Mouse (Mus musculus): ENCODE measurements around the gene Trib3. TPM values are rescaled to one million over a fixed set of nuclear protein-coding genes. Genes with fewer than 3 reads are reported as not detected.
"Not testable (repeated sequence)": the region's sequence is repeated elsewhere in the genome, so short reads cannot be mapped to it uniquely, and the experiment has no call there.

The Trib3 gene
- polyA plus RNA-seq, 1 experiment from 2014 or later: 7.1 TPM

DNA sequence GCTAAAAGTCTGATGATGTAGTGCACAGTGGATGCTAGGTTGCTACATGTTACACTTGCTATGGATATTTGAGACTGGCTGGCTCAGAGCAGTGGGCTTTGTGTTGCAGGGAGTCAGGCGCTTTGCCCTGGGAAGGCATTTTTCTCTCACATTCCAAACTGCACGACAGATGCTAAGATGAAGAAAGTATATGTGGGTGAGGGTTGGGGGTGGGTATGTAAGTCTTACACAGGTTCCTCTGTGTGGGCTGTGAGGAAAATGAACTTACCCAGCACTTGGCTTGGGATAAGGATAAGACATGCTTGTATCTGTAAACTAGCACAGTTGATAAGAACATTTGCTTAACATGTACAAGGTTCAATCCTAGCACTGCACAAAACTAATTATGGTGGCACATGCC, 41.0 kb downstream of the Trib3 start:
- WGBS: 80% methylated on average over 2 of the region's 2 CpGs
- Histone ChIP-seq H3K9me3 (ENCODE audit: control insufficient read depth, low read length) (no peaks in the 10 kb centered on the region), H3K27ac (ENCODE audit: low read length) (no peak overlapping the region), H3K36me3 (ENCODE audit: control insufficient read depth, insufficient read depth, low read length) (peaks cover 11% of the 10 kb centered on the region; the same call in 1 of the 2 replicates), H3K9ac (ENCODE audit: low read depth, low read length) (no peak overlapping the region), H3K4me3 (ENCODE audit: low read length) (no peak overlapping the region), H3K4me1 (ENCODE audit: control insufficient read depth, insufficient read depth, low read length) (no peaks in the 10 kb centered on the region; the same call in 1 of the 2 replicates), H3K27me3 (replicated peaks; ENCODE audit: control insufficient read depth, insufficient read depth, low read length) (no peaks in the 10 kb centered on the region), H3K4me2 (ENCODE audit: low read depth, low read length) (no peak overlapping the region)
- ATAC-seq: no peak

DNA sequence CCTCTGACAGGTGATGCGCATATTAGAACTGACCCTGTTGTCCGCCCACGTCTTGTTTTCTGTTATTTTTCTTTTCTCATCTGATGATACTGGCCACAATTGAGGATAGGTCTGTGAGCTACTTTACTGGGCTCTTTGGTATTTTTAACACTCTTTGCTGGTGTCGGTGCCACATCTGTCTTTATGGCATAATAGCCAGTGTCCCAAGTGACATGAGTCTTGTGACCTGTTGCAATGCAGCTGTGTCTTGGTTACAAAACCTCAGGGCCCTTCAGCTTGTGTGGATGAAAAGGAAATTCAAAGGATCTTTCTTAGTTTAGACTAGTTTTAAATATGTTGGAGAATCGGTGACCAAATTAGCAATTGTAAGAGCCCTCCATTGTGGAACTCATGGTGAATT, 49.3 kb downstream of the Trib3 start:
- H3K27me3 ChIP-seq (replicated peaks; ENCODE audit: control insufficient read depth, insufficient read depth, low read length): no peaks in the 10 kb centered on the region
- peaks cover 16% of the 10 kb centered on the region for H3K4me1 ChIP-seq (ENCODE audit: control insufficient read depth, insufficient read depth, low read length)
- peak overlapping the region; percentile 96 for H3K9ac ChIP-seq (ENCODE audit: low read depth, low read length)
- 32% methylated on average over 5 of the region's 5 CpGs for WGBS
- peak overlapping the region; percentile 97 for H3K4me3 ChIP-seq (ENCODE audit: low read length)
- H3K4me2 ChIP-seq (ENCODE audit: low read depth, low read length): peak overlapping the region; percentile 79
- no peaks in the 10 kb centered on the region for H3K36me3 ChIP-seq (ENCODE audit: control insufficient read depth, insufficient read depth, low read length)
- ATAC-seq: no peak
- peak overlapping the region; percentile 85; the same call in 1 of the 2 replicates for H3K27ac ChIP-seq (ENCODE audit: low read length)
- H3K9me3 ChIP-seq (ENCODE audit: control insufficient read depth, low read length): no peaks in the 10 kb centered on the region

DNA sequence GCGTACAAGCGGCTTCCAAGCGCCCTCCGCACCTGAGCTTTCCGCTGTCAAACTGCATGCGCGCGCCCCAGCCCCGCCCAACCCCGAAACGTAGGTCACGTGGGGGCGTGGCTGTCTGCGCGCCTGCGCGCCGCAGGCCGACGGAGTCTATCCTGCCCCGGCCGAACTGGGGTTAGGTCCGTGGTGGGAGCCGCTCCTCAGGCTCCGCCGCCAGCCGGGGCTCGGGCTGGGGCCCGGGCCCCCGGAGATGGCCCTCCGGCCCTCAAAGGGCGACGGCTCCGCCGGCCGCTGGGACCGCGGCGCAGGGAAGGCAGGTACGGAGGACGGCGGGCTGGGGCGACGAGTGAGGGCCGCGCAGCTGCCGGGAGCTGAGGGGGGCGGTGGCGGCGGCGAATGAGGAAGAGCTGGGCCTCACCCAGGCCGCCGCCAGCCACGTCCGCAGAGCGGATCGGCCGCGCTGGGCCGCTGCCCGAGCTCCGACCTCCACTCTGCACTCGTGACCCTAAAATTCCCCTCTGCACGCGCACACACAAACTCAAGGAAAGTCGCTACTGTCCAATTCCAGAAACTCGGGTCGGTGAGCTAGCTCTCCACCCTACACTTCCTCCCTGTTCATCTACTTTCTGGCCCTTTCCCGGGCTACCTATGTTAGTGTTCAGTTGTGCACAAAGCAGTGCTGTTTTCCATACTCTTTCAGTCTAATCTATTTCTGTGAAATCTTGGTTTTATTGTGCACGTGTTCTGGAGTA, 49.9 kb downstream of the Trib3 start, which contains the start of gene Tbc1d20:
Tbc1d20 (plus strand) TSS at position 102 of the 749 bp plus-strand sequence.
- peak within 1 kb of the TSS; percentile 96 for H3K9ac ChIP-seq (ENCODE audit: low read depth, low read length)
- peak; percentile 98 for ATAC-seq
- H3K9me3 ChIP-seq (ENCODE audit: control insufficient read depth, low read length): no peaks in the 10 kb centered on the region
- under 1% methylated on average over 67 of the region's 70 CpGs for WGBS
- peak within 1 kb of the TSS; percentile 97 for H3K4me3 ChIP-seq (ENCODE audit: low read length)
- peaks cover 16% of the 10 kb centered on the region for H3K4me1 ChIP-seq (ENCODE audit: control insufficient read depth, insufficient read depth, low read length)
- H3K36me3 ChIP-seq (ENCODE audit: control insufficient read depth, insufficient read depth, low read length): no peaks in the 10 kb centered on the region
- no peaks in the 10 kb centered on the region for H3K27me3 ChIP-seq (replicated peaks; ENCODE audit: control insufficient read depth, insufficient read depth, low read length)
- H3K4me2 ChIP-seq (ENCODE audit: low read depth, low read length): peak within 1 kb of the TSS; percentile 79
- peak within 1 kb of the TSS; percentile 85 for H3K27ac ChIP-seq (ENCODE audit: low read length)

DNA sequence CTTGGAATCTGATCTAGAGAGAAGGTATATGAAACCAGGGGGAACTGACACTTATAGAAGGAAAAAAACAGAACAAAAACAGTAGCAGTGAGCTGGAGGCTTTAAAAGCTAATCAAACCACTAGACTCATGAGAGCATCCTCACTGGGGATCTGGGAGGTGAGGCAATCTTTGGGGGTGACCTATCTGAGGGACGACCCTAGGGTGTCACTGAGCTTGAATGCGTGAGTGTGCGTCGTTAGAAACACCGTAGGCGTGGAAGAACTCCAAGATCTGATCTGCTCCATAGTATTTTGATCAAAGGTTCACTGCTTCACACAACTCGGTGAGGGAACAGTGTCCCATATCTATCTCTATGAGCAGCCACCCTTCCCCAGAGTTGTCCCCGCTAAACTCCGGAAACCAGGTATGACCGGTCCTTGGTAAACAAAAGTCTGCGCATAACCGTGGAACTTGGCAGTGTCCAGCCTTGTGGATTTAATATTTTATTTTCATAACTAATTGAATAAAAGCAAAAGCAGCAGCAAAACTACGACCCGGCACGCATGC, 50.6 kb downstream of the Trib3 start:
- peak; percentile 61 for ATAC-seq
- peak overlapping the region; percentile 96 for H3K9ac ChIP-seq (ENCODE audit: low read depth, low read length)
- H3K36me3 ChIP-seq (ENCODE audit: control insufficient read depth, insufficient read depth, low read length): no peaks in the 10 kb centered on the region
- H3K4me3 ChIP-seq (ENCODE audit: low read length): peak overlapping the region; percentile 97
- no peak overlapping the region for H3K27ac ChIP-seq (ENCODE audit: low read length)
- WGBS: 1% methylated on average over 15 of the region's 15 CpGs
- H3K27me3 ChIP-seq (replicated peaks; ENCODE audit: control insufficient read depth, insufficient read depth, low read length): no peaks in the 10 kb centered on the region
- peak overlapping the region; percentile 79 for H3K4me2 ChIP-seq (ENCODE audit: low read depth, low read length)
- peaks cover 16% of the 10 kb centered on the region for H3K4me1 ChIP-seq (ENCODE audit: control insufficient read depth, insufficient read depth, low read length)
- H3K9me3 ChIP-seq (ENCODE audit: control insufficient read depth, low read length): no peaks in the 10 kb centered on the region

DNA sequence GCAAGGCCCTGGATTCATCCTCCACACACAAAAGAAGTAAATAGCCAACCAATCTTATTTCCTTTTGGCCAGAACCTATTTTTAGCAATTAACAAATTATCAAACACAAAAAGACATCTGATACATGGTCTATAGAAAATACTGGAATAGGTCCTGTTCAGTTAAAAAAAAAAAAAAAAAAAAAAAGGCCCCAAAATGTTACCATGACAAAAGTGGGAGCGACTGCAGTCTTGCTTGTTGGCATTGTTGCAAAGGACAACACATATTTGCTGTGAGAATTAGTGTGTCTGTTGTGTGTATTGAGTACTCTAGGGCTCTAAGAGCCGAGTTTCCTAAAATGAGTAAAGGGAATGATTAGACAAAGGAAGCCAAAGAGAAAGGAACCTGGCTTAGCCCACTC, 51.4 kb downstream of the Trib3 start:
- ATAC-seq: no peak
- Histone ChIP-seq H3K9me3 (ENCODE audit: control insufficient read depth, low read length) (no peaks in the 10 kb centered on the region), H3K27ac (ENCODE audit: low read length) (no peak overlapping the region), H3K36me3 (ENCODE audit: control insufficient read depth, insufficient read depth, low read length) (no peaks in the 10 kb centered on the region), H3K4me2 (ENCODE audit: low read depth, low read length) (no peak overlapping the region), H3K4me3 (ENCODE audit: low read length) (no peak overlapping the region), H3K4me1 (ENCODE audit: control insufficient read depth, insufficient read depth, low read length) (peaks cover 16% of the 10 kb centered on the region), H3K9ac (ENCODE audit: low read depth, low read length) (no peak overlapping the region), H3K27me3 (replicated peaks; ENCODE audit: control insufficient read depth, insufficient read depth, low read length) (no peaks in the 10 kb centered on the region)
- WGBS: 82% methylated on average over 2 of the region's 2 CpGs

DNA sequence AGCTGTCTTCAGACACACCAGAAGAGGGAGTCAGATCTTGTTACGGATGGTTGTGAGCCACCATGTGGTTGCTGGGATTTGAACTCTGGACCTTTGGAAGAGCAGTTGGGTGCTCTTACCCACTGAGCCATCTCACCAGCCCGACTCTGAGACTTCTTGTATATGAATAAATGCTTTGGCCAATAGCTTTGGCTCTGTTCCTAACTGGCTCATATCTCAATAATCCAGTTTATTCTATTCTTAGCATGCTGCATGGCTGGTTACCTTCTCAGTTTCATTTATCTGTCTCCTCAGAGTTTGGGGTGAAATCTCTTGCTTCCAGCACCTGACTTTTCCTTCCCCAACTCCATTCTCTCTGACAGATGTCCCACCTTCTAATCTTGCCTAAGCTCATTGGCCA, 54.2 kb downstream of the Trib3 start:
- H3K27ac ChIP-seq (ENCODE audit: low read length); H3K4me3 ChIP-seq (ENCODE audit: low read length); H3K9me3 ChIP-seq (ENCODE audit: control insufficient read depth, low read length); H3K4me2 ChIP-seq (ENCODE audit: low read depth, low read length); H3K36me3 ChIP-seq (ENCODE audit: control insufficient read depth, insufficient read depth, low read length); H3K27me3 ChIP-seq (replicated peaks; ENCODE audit: control insufficient read depth, insufficient read depth, low read length); H3K4me1 ChIP-seq (ENCODE audit: control insufficient read depth, insufficient read depth, low read length); H3K9ac ChIP-seq (ENCODE audit: low read depth, low read length); ATAC-seq: not testable (repeated sequence)
- WGBS: 76% methylated on average over 1 of the region's 2 CpGs

DNA sequence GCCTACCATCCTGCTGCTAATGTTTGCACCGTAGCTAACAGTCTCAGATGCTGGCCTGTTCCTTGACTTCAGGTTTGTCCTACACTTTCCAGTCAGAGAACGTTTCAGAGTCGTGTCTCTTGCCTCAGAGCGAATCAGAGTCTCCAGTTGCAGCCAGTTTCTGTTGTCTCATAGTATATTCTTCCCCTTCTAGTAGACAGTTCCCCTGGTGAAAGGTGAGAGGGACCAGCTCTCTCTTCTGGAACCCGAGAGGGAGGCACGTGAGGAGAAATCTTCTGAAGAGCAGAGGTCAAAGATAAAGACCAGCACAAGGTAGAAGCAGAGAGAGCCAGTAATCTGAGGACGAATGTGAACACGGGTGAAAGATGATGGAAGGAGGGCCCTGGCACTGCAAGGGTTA, 55.8 kb downstream of the Trib3 start:
- Histone ChIP-seq H3K27me3 (replicated peaks; ENCODE audit: control insufficient read depth, insufficient read depth, low read length) (no peaks in the 10 kb centered on the region), H3K4me2 (ENCODE audit: low read depth, low read length) (no peak overlapping the region), H3K4me3 (ENCODE audit: low read length) (no peak overlapping the region), H3K9ac (ENCODE audit: low read depth, low read length) (no peak overlapping the region), H3K4me1 (ENCODE audit: control insufficient read depth, insufficient read depth, low read length) (peaks cover under 1% of the 10 kb centered on the region; the same call in 1 of the 2 replicates), H3K27ac (ENCODE audit: low read length) (no peak overlapping the region), H3K36me3 (ENCODE audit: control insufficient read depth, insufficient read depth, low read length) (no peaks in the 10 kb centered on the region), H3K9me3 (ENCODE audit: control insufficient read depth, low read length) (no peaks in the 10 kb centered on the region)
- peak; percentile 30; the same call in 1 of the 2 replicates for ATAC-seq
- WGBS: 74% methylated on average over 8 of the region's 8 CpGs

DNA sequence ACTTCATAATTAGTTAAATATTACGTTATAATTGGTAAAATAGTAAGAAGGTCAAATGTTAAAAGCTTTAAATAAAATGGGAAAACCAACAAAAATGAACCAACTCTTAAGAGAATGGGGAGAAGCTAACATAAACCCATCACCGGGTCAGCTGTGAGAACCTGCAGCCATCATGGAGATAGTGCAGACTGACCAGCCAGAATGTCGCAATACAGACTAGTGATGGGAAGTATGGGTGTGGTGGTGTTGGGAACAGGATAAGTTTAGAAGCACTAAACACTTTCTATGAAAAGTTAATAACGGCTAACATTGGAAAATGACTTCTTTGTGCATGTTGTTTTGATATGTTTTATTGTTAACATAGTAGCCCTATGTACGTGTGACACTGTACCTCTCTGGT, 56.3 kb downstream of the Trib3 start:
- H3K27me3 ChIP-seq (replicated peaks; ENCODE audit: control insufficient read depth, insufficient read depth, low read length): no peaks in the 10 kb centered on the region
- WGBS: 91% methylated on average over 5 of the region's 5 CpGs
- no peaks in the 10 kb centered on the region; the same call in 1 of the 2 replicates for H3K36me3 ChIP-seq (ENCODE audit: control insufficient read depth, insufficient read depth, low read length)
- no peaks in the 10 kb centered on the region for H3K4me1 ChIP-seq (ENCODE audit: control insufficient read depth, insufficient read depth, low read length)
- no peak overlapping the region for H3K4me2 ChIP-seq (ENCODE audit: low read depth, low read length)
- no peaks in the 10 kb centered on the region for H3K9me3 ChIP-seq (ENCODE audit: control insufficient read depth, low read length)
- no peak overlapping the region for H3K4me3 ChIP-seq (ENCODE audit: low read length)
- no peak overlapping the region for H3K9ac ChIP-seq (ENCODE audit: low read depth, low read length)
- no peak overlapping the region for H3K27ac ChIP-seq (ENCODE audit: low read length)
- no peak for ATAC-seq

Data from intestine, embryonic 16.5 days (tissue).